Mouse (Mus musculus) intestine, embryonic 14.5 days (tissue): ENCODE data around the gene Lrrc59. TPM values are rescaled to one million over a fixed set of nuclear protein-coding genes. Genes with fewer than 3 reads are reported as not detected.

ENCODE experiments used
- ATAC-seq: fragments of 200-750 bp; cut with Nextera tagmentation; replicated peaks from 2 replicates; pipeline ENCODE4 v1.8.0; 2017; ENCODE audit warnings: low read depth, moderate number of reproducible peaks, moderate TSS enrichment, moderate library complexity; ENCODE audit not compliant: low FRiP score, low TSS enrichment
- DNase-seq: peaks from one replicate; pipeline ENCODE4 v3.0.0-alpha.2; 2018; ENCODE audit warnings: low spot score
- H3K27ac ChIP-seq: fragments of 300-500 bp; sonication (generic); 2 replicates; pipeline ENCODE4 v1.5.1; 2014; ENCODE audit warnings: low read depth, mild to moderate bottlenecking, control low read depth
- H3K27me3 ChIP-seq: fragments of 300-500 bp; sonication (generic); replicated peaks from 2 replicates; pipeline ENCODE4 v1.6.1; 2014; ENCODE audit warnings: low read length, control low read depth; ENCODE audit not compliant: control insufficient read depth, insufficient read depth
- H3K36me3 ChIP-seq: fragments of 300-500 bp; sonication (generic); 2 replicates; pipeline ENCODE4 v1.6.1; 2014; ENCODE audit warnings: low read length, control low read depth; ENCODE audit not compliant: control insufficient read depth, insufficient read depth
- H3K4me1 ChIP-seq: fragments of 300-500 bp; sonication (generic); replicated peaks from 2 replicates; pipeline ENCODE4 v1.6.1; 2014; ENCODE audit warnings: low read length, control low read depth, mixed read lengths; ENCODE audit not compliant: control insufficient read depth, insufficient read depth
- H3K4me2 ChIP-seq: fragments of 300-500 bp; sonication (generic); 2 replicates; pipeline ENCODE4 v1.6.1; 2014; ENCODE audit warnings: low read length
- H3K4me3 ChIP-seq: fragments of 300-500 bp; sonication (generic); 2 replicates; pipeline ENCODE4 v1.5.1; 2014; ENCODE audit warnings: low read depth, low read length, control low read depth, mixed read lengths
- H3K9ac ChIP-seq: fragments of 300-500 bp; sonication (generic); 2 replicates; pipeline ENCODE4 v1.6.1; 2014; ENCODE audit warnings: mild to moderate bottlenecking, low read length
- H3K9me3 ChIP-seq: fragments of 300-500 bp; sonication (generic); 2 replicates; pipeline ENCODE4 v1.6.1; 2016; ENCODE audit warnings: low read length, control low read depth; ENCODE audit not compliant: control insufficient read depth
- WGBS: fragments of 180-500 bp; shearing (Covaris S2); extraction: QIAGEN DNeasy Blood & Tissue Kit; methylation state at CpG from one replicate; pipeline ENCODE4 v1.1.7; 2014; 5-methylcytosine and 5-hydroxymethylcytosine counted together
- polyA plus RNA-seq: library from polyadenylated mRNA; unstranded; fragments of >200 nt; fragmentation: Nextera tagmentation; extraction: Ambion mirVana; gene quantifications from 2 replicates; pipeline ENCODE4 v1.2.1, GENCODE M21; 2014

Lrrc59 gene
- polyA plus RNA-seq, 1 experiment from 2014 or later, result 180 TPM

- H3K9ac ChIP-seq, result peak within 1 kb of the TSS; percentile 50
- no peaks in the 10 kb centered on the region for H3K36me3 ChIP-seq
- peak within 1 kb of the TSS; percentile 44 for H3K4me3 ChIP-seq
- H3K9me3 ChIP-seq, result no peaks in the 10 kb centered on the region
- DNase-seq (peak; percentile 89), ATAC-seq (peak; percentile 92)
- no peaks in the 10 kb centered on the region for H3K27me3 ChIP-seq
- peaks cover 12% of the 10 kb centered on the region for H3K4me1 ChIP-seq
- H3K27ac ChIP-seq, result peak within 1 kb of the TSS; percentile 5; the same call in 1 of the 2 replicates
- H3K4me2 ChIP-seq, result peak within 1 kb of the TSS; percentile 53
- WGBS, result 2% methylated on average over 46 of the region's 52 CpGs
Observed at GRCm38 (mm10) chr11:94601321-94602281, 28.0 kb upstream of the Lrrc59 start, which contains the start of gene Acsf2. Gene Acsf2 (minus strand): TSS chr11:94601871.

- Histone ChIP-seq H3K9me3 (no peaks in the 10 kb centered on the region), H3K27me3 (no peaks in the 10 kb centered on the region), H3K27ac (no peak overlapping the region), H3K4me3 (peak overlapping the region; percentile 44; the same call in 1 of the 2 replicates), H3K9ac (peak overlapping the region; percentile 50), H3K36me3 (no peaks in the 10 kb centered on the region), H3K4me2 (peak overlapping the region; percentile 53), H3K4me1 (peaks cover 12% of the 10 kb centered on the region)
- WGBS, result 61% methylated on average over 11 of the region's 11 CpGs
- no peak for ATAC-seq
- peak; percentile 58 for DNase-seq
Observed at GRCm38 (mm10) chr11:94602356-94602955, 27.1 kb upstream of the Lrrc59 start.

- DNase-seq, result no peak
- Histone ChIP-seq H3K4me2 (no peak overlapping the region), H3K9ac (no peak overlapping the region), H3K4me3 (no peak overlapping the region), H3K9me3 (no peaks in the 10 kb centered on the region), H3K27me3 (no peaks in the 10 kb centered on the region), H3K27ac (no peak overlapping the region), H3K4me1 (no peaks in the 10 kb centered on the region), H3K36me3 (no peaks in the 10 kb centered on the region)
- WGBS, result 77% methylated on average over 4 of the region's 4 CpGs
- ATAC-seq, result no peak
Observed at GRCm38 (mm10) chr11:94610744-94611740, 18.5 kb upstream of the Lrrc59 start.

GRCm38 (mm10) chr11:94614603-94615002 lies 15.0 kb upstream of the Lrrc59 start:
- Histone ChIP-seq H3K9ac (no peak overlapping the region), H3K9me3 (no peaks in the 10 kb centered on the region), H3K4me3 (no peak overlapping the region), H3K4me1 (no peaks in the 10 kb centered on the region), H3K36me3 (no peaks in the 10 kb centered on the region), H3K27me3 (no peaks in the 10 kb centered on the region), H3K4me2 (no peak overlapping the region), H3K27ac (no peak overlapping the region)
- no peak for DNase-seq
- 71% methylated on average over 4 of the region's 4 CpGs for WGBS
- no peak for ATAC-seq

GRCm38 (mm10) chr11:94615494-94615893 lies 14.1 kb upstream of the Lrrc59 start:
- Histone ChIP-seq H3K9ac (no peak overlapping the region), H3K4me3 (no peak overlapping the region), H3K27me3 (no peaks in the 10 kb centered on the region), H3K36me3 (no peaks in the 10 kb centered on the region), H3K27ac (no peak overlapping the region), H3K9me3 (no peaks in the 10 kb centered on the region), H3K4me1 (no peaks in the 10 kb centered on the region), H3K4me2 (no peak overlapping the region)
- DNase-seq (no peak), ATAC-seq (no peak)
- 36% methylated on average over 4 of the region's 4 CpGs for WGBS

- 94% methylated on average over 2 of the region's 2 CpGs for WGBS
Observed at GRCm38 (mm10) chr11:94617646-94618045, 11.9 kb upstream of the Lrrc59 start.

GRCm38 (mm10) chr11:94620766-94621457 lies 8.7 kb upstream of the Lrrc59 start:
- no peaks in the 10 kb centered on the region for H3K4me1 ChIP-seq
- 66% methylated on average over 6 of the region's 6 CpGs for WGBS

More at GRCm38 (mm10) chr11:94617646-94618045, 11.9 kb upstream of the Lrrc59 start:
- Histone ChIP-seq H3K9me3 (no peaks in the 10 kb centered on the region), H3K4me2 (no peak overlapping the region), H3K27ac (no peak overlapping the region), H3K36me3 (no peaks in the 10 kb centered on the region), H3K4me1 (no peaks in the 10 kb centered on the region), H3K9ac (no peak overlapping the region), H3K4me3 (no peak overlapping the region), H3K27me3 (no peaks in the 10 kb centered on the region)
- no peak for DNase-seq
- ATAC-seq, result no peak

More at GRCm38 (mm10) chr11:94620766-94621457, 8.7 kb upstream of the Lrrc59 start:
- Histone ChIP-seq H3K27me3 (no peaks in the 10 kb centered on the region), H3K9ac (no peak overlapping the region), H3K27ac (no peak overlapping the region), H3K9me3 (no peaks in the 10 kb centered on the region), H3K36me3 (no peaks in the 10 kb centered on the region), H3K4me3 (no peak overlapping the region), H3K4me2 (no peak overlapping the region)
- DNase-seq (no peak), ATAC-seq (no peak)
